Mouse (Mus musculus): ENCODE data around the gene Rnf151. TPM values are rescaled to one million over a fixed set of nuclear protein-coding genes. Genes with fewer than 3 reads are reported as not detected.

Gene Rnf151
- polyA plus RNA-seq, 1 experiment from 2014 or later = not detected

DNA sequence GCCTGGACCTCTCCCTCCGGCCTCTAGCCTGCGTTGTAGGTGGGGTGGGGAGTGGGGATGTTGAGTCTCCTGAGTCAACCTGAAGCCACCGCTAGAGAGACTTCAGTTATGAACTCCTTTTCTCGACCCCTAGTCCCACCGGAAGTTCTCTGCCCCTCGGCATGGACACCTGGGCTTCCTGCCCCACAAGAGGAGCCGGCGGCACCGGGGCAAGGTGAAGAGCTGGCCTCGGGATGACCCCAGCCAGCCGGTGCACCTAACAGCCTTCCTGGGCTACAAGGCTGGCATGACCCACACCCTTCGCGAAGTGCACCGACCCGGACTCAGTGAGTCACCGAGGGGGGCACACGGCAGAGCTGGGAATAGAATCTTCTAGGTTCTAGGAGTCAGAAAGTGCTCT, 10.3 kb upstream of the Rnf151 start:
- no peak overlapping the region for H3K4me2 ChIP-seq (ENCODE audit: low read depth, low read length)
- DNase-seq = no peak
- no peak overlapping the region; the same call in 1 of the 2 replicates for H3K9ac ChIP-seq (replicated peaks)
- H3K27ac ChIP-seq (ENCODE audit: low read depth) = no peak overlapping the region
- ATAC-seq = no peak
- peaks cover 8% of the 10 kb centered on the region for H3K4me1 ChIP-seq (ENCODE audit: insufficient read depth)
- no peak overlapping the region for H3K4me3 ChIP-seq (ENCODE audit: low read depth, low read length)
- H3K27me3 ChIP-seq (ENCODE audit: insufficient read depth, low read length) = no peaks in the 10 kb centered on the region
- 72% methylated on average over 16 of the region's 17 CpGs for WGBS (ENCODE audit: insufficient replicate concordance)
- TF ChIP-seq EP300 (IDR thresholded peaks at IDR 0.05; ENCODE audit: low read depth) = no peak
- TF ChIP-seq CTCF (IDR thresholded peaks at IDR 0.05; ENCODE audit: low read depth) = no peak
- H3K9me3 ChIP-seq (ENCODE audit: low read length) = no peaks in the 10 kb centered on the region
- H3K36me3 ChIP-seq (replicated peaks; ENCODE audit: insufficient read depth, low read length) = no peaks in the 10 kb centered on the region

DNA sequence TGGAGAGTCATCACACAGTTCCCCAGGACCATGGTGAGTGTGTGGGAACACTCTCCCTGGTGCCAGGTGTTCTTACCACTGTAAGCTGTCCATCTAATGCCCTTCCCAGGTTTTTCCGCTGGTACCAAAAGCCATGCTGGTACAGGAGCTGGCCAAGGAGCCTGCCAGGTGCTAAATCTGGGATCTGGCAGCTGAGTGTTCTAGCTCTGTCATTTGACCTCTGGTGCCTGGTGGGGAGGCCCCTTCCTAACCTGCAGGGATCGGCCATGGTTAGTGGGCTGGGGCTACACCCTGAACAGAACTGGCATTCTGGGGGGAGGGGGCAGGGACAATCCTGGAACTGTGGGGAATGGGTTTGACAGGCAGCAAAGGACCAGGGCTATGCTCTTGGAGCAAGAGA, 9.8 kb upstream of the Rnf151 start, which contains the start of gene Rpl3l:
Gene Rpl3l, plus strand, starts transcription at position 203 of the 400 bp plus-strand sequence.
- no peak for TF ChIP-seq EP300 (IDR thresholded peaks at IDR 0.05; ENCODE audit: low read depth)
- no peak for TF ChIP-seq CTCF (IDR thresholded peaks at IDR 0.05; ENCODE audit: low read depth)
- H3K36me3 ChIP-seq (replicated peaks; ENCODE audit: insufficient read depth, low read length) = peaks cover under 1% of the 10 kb centered on the region; the same call in 1 of the 2 replicates
- no peaks in the 10 kb centered on the region for H3K27me3 ChIP-seq (ENCODE audit: insufficient read depth, low read length)
- peaks cover 14% of the 10 kb centered on the region for H3K4me1 ChIP-seq (ENCODE audit: insufficient read depth)
- no peaks in the 10 kb centered on the region for H3K9me3 ChIP-seq (ENCODE audit: low read length)
- H3K9ac ChIP-seq (replicated peaks) = no peak within 1 kb of the TSS; the same call in 1 of the 2 replicates
- WGBS (ENCODE audit: insufficient replicate concordance) = 75% methylated on average over 2 of the region's 2 CpGs
- H3K4me3 ChIP-seq (ENCODE audit: low read depth, low read length) = no peak within 1 kb of the TSS
- no peak within 1 kb of the TSS for H3K4me2 ChIP-seq (ENCODE audit: low read depth, low read length)
- no peak within 1 kb of the TSS for H3K27ac ChIP-seq (ENCODE audit: low read depth)
- ATAC-seq (no peak), DNase-seq (no peak)

DNA sequence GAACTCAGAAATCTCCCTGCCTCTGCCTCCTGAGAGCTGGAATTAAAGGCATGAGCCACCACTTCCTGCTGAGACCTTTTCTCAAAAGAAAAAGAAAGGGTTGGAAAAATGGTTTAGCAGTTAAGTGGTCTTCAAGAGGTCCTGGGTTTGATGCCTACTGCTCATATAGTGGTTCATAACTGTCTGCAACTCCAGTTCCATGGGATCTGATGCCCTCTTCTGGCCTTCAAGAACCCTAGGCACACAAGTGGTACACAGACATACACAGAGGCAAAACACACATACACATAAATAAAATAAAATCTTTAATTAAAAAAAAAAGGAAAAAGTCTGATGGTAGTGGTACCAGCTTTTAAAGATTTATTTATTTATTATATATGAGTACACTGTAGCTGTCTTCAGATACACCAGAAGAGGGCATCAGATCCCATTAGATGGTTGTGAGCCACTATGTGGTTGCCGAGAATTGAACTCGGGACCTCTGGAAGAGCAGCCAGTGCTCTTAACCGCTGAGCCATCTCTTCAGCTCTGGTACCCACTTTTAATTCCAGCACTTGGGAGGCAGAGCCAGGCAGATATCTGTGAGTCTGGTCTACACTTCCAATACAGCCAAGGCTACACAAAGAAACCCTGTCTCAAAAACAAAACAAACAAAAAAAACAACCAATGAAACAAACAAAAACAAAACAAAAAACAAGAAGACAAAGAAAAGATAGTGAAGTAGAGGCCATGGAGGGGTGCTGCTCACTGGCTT, 8.0 kb upstream of the Rnf151 start:
- ATAC-seq (no peak), DNase-seq (no peak)
- Histone ChIP-seq H3K4me1 (ENCODE audit: insufficient read depth) (peaks cover 25% of the 10 kb centered on the region), H3K4me3 (ENCODE audit: low read depth, low read length) (no peak overlapping the region), H3K36me3 (replicated peaks; ENCODE audit: insufficient read depth, low read length) (peaks cover 16% of the 10 kb centered on the region), H3K9me3 (ENCODE audit: low read length) (no peaks in the 10 kb centered on the region), H3K4me2 (ENCODE audit: low read depth, low read length) (no peak overlapping the region), H3K9ac (replicated peaks) (no peak overlapping the region), H3K27ac (ENCODE audit: low read depth) (no peak overlapping the region), H3K27me3 (ENCODE audit: insufficient read depth, low read length) (no peaks in the 10 kb centered on the region)
- WGBS (ENCODE audit: insufficient replicate concordance) = 78% methylated on average over 3 of the region's 3 CpGs
- no peak for TF ChIP-seq EP300 (IDR thresholded peaks at IDR 0.05; ENCODE audit: low read depth)
- 0 out of 2 replicates have a peak, but pooled peaks have one; percentile 20 for TF ChIP-seq CTCF (IDR thresholded peaks at IDR 0.05; ENCODE audit: low read depth)

DNA sequence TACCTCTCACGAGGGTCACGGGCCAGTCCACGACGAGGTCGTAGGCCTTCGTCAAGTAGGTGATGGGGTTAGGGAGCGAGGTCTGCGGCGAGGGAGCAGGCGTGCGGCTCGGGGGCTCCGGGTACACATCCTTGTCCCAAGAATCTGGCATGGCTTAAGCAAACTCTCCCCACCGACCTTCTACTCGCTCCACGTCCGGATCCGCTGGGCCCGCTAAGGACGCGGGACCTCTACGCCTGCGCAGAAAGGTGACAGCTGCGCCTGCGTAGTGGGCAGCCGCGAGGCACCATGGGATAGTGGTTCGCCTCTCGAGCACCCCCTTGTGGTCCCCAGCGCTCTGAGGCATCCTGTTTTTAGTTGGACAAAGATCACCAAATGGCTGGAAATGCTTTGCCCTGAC, 6.3 kb upstream of the Rnf151 start, which contains the start of gene Ndufb10:
Gene Ndufb10, minus strand, starts transcription at position 295 of the 400 bp plus-strand sequence.
- Histone ChIP-seq H3K27me3 (ENCODE audit: insufficient read depth, low read length) (no peaks in the 10 kb centered on the region), H3K9me3 (ENCODE audit: low read length) (no peaks in the 10 kb centered on the region), H3K4me2 (ENCODE audit: low read depth, low read length) (peak within 1 kb of the TSS; percentile 88), H3K4me3 (ENCODE audit: low read depth, low read length) (peak within 1 kb of the TSS; percentile 73), H3K36me3 (replicated peaks; ENCODE audit: insufficient read depth, low read length) (peaks cover 16% of the 10 kb centered on the region), H3K27ac (ENCODE audit: low read depth) (peak within 1 kb of the TSS; percentile 85), H3K4me1 (ENCODE audit: insufficient read depth) (peaks cover 25% of the 10 kb centered on the region), H3K9ac (replicated peaks) (peak within 1 kb of the TSS; percentile 94)
- 0% methylated on average over 30 of the region's 30 CpGs for WGBS (ENCODE audit: insufficient replicate concordance)
- ATAC-seq (peak; percentile 70), DNase-seq (peak; percentile 98)
- no peak for TF ChIP-seq EP300 (IDR thresholded peaks at IDR 0.05; ENCODE audit: low read depth)
- TF ChIP-seq CTCF (IDR thresholded peaks at IDR 0.05; ENCODE audit: low read depth) = peak; percentile 100

DNA sequence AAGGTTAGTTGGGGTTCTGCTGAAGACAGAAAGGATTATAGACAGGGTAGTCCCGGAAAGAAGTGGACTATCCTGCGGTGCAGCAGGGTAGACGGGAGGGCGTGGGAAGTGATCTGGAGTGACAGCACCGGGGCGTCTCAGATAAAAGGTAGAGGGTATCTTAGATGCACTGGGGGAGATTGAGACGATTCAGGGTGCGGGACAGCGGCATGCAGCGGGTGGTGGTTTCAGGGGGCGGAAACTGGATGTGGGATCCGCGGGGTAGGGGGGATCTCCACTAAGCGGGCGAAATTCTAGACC, 6.0 kb upstream of the Rnf151 start:
- 0% methylated on average over 15 of the region's 15 CpGs for WGBS (ENCODE audit: insufficient replicate concordance)
- DNase-seq = no peak

DNA sequence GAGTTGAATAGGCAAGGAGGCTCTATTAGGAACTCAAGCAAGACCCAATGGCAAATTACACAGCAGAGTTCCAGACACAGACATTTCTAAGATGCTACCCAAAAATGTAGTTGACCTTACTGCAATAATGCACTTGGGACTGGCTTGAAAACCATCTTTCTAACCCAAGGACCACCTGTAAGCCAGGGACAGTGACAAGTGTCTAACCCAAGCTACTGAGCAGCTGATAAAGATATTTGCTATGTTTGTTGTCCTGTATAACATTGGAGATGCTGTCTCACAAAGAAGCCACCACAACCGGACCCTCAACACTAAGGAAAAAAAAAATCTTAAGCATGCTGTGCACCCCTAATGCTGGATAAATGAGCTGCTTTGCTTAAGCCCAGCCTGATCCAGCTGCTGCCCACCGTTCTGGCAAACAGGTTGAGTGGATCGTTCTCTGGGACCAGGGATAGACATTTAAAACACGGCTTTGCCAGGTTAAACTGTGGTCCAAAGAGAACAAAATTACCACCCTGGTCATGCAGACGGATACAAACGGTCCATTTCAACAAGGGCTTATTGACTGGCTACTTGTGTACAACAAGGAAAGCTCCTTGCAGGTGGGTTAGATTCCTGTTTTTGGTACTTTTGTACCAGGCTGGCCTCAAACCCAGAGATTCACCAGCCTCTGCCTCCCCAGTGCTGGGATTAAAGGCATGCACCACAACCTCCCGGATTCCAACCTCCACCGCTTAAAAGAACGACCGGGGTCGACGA, 5.4 kb upstream of the Rnf151 start:
- TF ChIP-seq CTCF (IDR thresholded peaks at IDR 0.05; ENCODE audit: low read depth) (no peak), EP300 (IDR thresholded peaks at IDR 0.05; ENCODE audit: low read depth) (no peak)
- ATAC-seq = no peak
- WGBS (ENCODE audit: insufficient replicate concordance) = under 1% methylated on average over 12 of the region's 12 CpGs
- H3K4me3 ChIP-seq (ENCODE audit: low read depth, low read length) = peak overlapping the region; percentile 73
- peaks cover 16% of the 10 kb centered on the region for H3K36me3 ChIP-seq (replicated peaks; ENCODE audit: insufficient read depth, low read length)
- peaks cover 32% of the 10 kb centered on the region for H3K4me1 ChIP-seq (ENCODE audit: insufficient read depth)
- no peaks in the 10 kb centered on the region for H3K9me3 ChIP-seq (ENCODE audit: low read length)
- peak overlapping the region; percentile 88 for H3K4me2 ChIP-seq (ENCODE audit: low read depth, low read length)
- H3K27me3 ChIP-seq (ENCODE audit: insufficient read depth, low read length) = no peaks in the 10 kb centered on the region
- DNase-seq = peak; percentile 13
- H3K27ac ChIP-seq (ENCODE audit: low read depth) = peak overlapping the region; percentile 85
- peak overlapping the region; percentile 94 for H3K9ac ChIP-seq (replicated peaks)

More for the DNA sequence above, 6.0 kb upstream of the Rnf151 start:
- ATAC-seq = peak; percentile 21
- peaks cover 16% of the 10 kb centered on the region for H3K36me3 ChIP-seq (replicated peaks; ENCODE audit: insufficient read depth, low read length)
- H3K4me1 ChIP-seq (ENCODE audit: insufficient read depth) = peaks cover 28% of the 10 kb centered on the region
- H3K27me3 ChIP-seq (ENCODE audit: insufficient read depth, low read length) = no peaks in the 10 kb centered on the region
- TF ChIP-seq CTCF (IDR thresholded peaks at IDR 0.05; ENCODE audit: low read depth) (no peak), EP300 (IDR thresholded peaks at IDR 0.05; ENCODE audit: low read depth) (no peak; the same call in 1 of the 2 replicates)
- peak overlapping the region; percentile 85 for H3K27ac ChIP-seq (ENCODE audit: low read depth)
- H3K9ac ChIP-seq (replicated peaks) = peak overlapping the region; percentile 94
- peak overlapping the region; percentile 88 for H3K4me2 ChIP-seq (ENCODE audit: low read depth, low read length)
- H3K9me3 ChIP-seq (ENCODE audit: low read length) = no peaks in the 10 kb centered on the region
- peak overlapping the region; percentile 73 for H3K4me3 ChIP-seq (ENCODE audit: low read depth, low read length)

All from liver, postnatal 0 days (tissue).